Mouse (Mus musculus) urinary bladder, postnatal 25 days (tissue): Measurements from ENCODE around the gene Pgd.

Source experiments
- DNase-seq: peaks from one replicate; pipeline ENCODE4 v3.0.0; 2022; ENCODE audit warnings: low spot score

Pgd gene

GRCm38 (mm10) chr4:149166957-149167611 is 513 bp upstream of the Pgd start:
- DNase-seq, result no peak

DNA sequence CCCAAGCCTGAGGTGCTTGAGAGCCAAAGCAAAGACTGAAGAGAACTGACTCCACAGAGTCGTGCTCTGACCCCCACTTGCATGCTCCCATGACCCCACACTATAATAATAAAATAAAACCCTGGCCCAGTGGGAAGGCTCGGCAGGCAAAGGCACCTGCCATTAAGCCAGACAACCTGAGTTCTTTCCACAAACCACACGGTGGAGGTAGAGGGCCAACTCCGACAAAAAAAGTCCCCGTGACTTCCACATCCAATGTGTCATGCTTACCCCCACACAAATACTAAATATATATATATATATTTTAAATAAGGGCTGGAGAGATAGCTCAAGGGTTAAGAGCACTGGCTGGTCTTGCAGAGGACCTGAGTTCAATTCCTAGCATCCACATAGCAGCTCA is 2.4 kb downstream of the Pgd start:
- DNase-seq, result no peak

GRCm38 (mm10) chr4:149163196-149163595 is 3.4 kb downstream of the Pgd start:
- no peak for DNase-seq

DNA sequence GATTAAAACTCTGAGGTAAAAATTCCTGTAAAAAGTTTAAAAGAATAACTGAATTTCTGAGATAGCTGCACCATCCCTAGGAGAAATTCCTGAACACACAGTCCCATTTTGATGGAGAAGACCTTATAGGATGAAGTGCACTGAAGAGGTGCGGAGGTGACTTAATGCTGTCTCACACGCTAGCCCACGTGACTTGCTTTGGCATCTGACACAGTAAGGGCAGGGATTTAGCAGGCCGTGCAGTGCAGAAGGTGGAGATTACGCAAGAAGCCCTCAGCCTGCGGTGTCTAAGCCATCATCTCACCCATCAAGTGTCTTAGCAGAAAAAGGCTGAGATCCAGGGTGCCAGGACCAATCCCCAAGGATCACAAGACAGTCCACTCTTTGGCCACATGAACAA is 5.4 kb downstream of the Pgd start:
- DNase-seq, result no peak

DNA sequence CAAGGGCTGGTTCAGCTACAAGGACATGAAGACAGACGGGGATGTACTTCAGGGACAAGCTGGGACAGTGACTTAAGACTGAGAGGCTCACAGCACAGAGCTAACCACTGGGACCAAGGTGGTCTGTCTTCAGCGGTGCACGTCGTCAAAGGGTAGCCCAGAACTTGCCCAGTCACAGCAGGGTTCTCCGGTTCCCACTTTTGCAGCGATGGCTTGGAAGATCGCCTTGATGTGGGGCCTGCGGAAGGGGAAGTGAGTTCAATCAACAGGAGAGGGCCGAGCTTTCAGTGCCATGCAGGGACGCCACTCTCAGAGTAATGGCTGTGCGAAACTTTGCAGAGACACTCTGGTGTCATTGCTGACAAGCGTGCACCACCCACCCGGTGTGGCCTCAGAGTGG is 6.7 kb downstream of the Pgd start:
- no peak for DNase-seq

DNA sequence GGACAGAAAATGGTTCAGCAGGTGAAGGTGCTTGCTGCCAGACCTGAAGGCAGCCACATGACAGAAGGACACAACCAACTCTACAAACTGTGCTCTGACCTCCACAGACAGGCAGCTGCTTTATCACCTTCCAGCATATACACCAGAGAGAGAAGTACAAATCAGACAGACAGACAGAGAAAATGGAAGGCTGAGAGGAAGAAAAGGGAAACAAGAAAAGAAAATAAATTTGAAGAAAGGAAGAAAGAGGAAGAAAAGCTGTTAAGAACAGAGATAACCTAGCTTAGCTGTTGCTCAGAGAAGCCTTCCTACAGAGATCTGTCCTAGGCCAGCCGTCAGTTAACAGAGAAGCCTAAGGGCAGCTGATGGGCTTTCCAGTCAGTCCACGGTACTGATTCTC is 7.4 kb downstream of the Pgd start:
- DNase-seq, result no peak

DNA sequence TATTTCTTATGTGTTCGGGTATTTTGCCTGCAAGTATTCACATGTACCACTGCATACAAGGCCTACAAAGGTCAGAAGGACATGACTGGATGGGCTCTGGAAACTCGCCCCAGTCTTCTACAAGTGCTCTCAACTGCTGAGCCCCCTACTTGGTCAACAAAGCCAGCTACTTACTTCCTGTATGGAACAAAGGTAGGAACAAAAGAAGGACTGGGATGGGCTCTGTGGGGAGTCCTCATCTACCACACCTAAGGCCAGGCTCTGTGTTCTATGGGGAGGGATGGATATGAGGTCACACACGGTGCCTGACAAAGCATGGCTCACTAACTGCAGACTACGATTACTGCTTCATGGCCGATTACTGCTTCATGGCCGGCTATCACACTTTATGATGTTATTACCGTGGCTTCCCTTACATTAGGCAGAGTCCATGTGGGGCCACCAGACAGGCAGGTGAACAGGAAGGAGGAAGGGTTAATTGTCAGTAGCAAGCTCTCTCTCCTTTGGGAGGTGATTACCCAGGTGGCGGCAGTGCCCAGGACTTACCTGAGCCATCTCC is 9.1 kb downstream of the Pgd start:
- DNase-seq, result no peak

DNA sequence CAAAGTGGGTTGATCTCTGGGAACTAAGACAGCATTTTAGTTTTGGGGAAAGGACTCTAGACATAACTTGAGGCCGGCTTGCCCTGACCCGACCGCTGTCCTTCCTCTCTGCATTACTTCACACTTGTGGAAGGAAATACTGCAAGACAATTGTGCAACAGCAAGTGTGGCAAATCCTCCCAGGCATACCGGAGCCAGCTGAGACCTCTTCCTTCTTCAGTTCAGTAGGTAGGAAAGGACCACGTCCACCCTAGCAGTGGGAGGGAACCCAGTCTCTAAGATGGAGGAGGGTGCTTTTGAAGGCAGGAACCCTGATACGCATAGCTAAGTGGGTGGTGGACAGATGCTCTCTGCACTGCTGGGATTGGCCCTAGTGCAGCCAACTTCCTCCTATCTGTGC is 10.9 kb downstream of the Pgd start:
- no peak for DNase-seq

GRCm38 (mm10) chr4:149154859-149155258 is 11.7 kb downstream of the Pgd start:
- DNase-seq, result no peak

DNA sequence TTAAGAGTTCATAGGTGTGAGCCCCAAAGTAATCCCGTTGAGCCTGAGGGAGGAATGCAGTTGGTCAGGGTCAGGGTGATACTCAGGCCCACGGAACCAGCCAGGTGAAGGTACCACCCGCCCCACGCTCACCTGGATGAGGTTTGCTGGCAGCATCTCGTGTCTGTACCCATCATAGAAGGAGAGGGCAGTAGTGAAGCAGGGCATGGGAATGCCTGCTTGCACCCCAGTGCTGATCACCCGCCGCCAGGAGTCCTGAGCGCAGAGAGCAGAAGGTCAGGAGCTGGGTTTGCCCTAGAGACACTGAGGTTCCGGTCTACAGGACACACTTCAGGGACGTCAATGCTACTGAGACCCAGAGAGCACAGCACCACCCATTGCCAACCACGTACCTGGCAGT is 15.8 kb downstream of the Pgd start:
- DNase-seq, result no peak

DNA sequence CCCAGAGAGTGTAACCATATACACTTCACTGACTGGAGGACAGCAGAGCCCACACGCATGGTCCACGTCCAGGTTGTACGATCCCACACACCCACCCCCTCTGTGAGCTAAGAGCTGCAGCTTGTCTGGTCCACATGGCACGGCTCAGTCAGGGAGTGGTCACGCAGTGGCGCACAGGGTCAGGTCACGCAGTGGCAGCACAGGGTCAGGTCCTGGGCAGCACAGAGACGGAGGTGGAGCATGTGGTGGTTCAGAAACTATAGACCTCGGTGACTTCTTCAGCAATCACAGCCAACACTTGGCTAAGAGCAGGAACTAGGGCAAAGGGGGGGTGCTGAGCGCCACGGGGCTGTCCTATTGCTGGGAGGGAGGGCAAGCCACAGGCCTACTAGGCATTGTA is 16.3 kb downstream of the Pgd start:
- no peak for DNase-seq

DNA sequence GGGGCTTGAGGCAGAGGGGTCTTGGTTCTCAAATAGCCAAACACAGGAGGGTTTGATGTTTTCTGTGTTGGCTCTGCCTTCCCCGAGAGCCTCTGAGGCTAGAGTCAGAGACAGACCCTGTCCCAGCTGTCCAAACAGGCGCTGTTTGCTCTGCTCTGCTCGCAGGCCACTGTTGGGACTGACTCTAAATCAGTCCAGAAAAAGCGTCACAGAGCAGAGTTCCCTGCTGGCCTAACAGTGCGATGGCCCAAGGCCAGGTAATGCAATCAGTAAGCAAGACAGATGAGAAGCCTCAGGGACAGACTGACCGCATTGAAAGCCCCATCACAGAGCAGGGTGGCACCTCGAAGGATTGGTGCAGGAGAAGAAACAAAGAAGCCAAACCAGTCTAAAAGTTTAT is 17.0 kb downstream of the Pgd start:
- DNase-seq, result no peak

DNA sequence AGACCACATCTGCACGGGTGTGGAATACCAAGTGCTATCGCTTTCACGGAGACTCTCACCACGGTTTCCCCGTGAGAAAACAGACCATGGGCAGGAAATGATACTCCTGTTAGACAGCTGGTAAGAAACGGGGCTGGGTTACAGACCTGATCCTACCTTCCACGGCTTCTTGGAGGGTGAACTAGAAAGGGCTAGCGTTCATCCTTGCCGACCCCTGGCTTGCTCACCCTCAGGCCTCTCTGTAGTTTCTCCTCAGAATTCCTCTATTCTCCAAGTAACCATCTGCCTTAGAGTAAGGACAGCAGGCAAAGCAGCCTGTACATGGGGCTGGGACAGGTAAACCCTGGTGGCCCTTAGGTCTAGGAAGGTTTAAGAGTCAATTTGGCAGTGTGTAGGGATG is 17.4 kb downstream of the Pgd start:
- no peak for DNase-seq

- DNase-seq, result no peak
These were observed 18.5 kb downstream of the Pgd start for GRCm38 (mm10) chr4:149148084-149148483.

DNA sequence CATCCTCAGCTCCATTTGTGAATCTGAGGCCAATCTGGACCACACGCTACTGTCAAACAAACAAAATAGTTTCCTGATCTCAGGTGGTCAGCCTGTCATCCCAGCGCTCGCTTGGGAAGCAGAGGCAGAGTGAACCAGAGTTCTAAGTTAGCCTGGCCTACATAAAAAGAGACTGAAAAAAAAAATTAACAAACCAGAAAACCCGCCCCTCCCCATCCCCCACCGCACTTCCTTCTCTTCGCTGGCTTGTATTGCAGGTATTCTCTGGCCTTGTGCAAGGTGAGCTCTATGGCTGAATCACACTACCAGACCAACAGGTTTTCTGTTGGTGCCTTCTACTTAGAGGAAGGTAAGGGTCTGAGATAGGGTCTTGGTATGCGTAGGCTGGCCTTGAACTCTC is 19.0 kb downstream of the Pgd start:
- DNase-seq, result no peak

- no peak for DNase-seq
These were observed 21.4 kb downstream of the Pgd start for GRCm38 (mm10) chr4:149145151-149145550.

DNA sequence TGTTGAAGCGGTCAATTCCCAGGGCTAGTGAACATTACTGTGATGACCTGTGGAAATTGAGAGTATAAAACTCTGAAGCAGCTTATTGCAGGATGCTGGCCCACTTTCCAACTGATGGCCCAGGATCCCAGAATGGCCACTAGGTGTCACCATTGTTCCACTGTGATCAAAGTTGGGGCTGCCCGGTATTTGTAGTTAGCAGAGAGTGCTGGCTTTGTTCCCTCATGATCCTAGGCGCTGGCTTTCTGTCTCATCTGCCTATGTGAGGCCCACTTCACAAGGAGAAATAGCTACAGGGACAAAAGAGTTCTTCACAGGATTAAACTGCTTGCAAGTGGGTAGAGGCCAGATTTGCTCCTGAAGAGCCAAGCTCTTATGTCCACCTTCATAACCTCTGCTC is 22.1 kb downstream of the Pgd start:
- peak; percentile 69 for DNase-seq

DNA sequence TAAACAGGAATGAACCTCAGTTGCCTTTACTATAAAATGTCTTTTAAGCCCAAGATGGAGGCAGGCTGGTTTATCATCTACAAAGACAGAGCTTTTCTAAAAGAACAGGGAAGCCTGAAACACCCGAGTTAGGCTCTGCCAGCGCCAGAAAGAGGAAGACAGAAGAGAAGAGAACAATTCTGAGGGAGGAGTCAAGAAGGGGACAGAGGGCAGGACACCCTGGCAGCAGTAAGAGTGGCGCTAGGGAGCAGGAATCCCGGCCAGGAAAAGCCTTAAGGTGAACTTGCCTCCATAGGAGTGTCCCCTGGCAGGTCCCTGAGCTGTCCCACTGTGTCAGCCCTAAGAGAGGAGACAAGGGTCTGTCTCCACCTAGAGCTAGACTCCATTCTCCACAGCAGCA is 23.0 kb downstream of the Pgd start:
- no peak for DNase-seq

DNA sequence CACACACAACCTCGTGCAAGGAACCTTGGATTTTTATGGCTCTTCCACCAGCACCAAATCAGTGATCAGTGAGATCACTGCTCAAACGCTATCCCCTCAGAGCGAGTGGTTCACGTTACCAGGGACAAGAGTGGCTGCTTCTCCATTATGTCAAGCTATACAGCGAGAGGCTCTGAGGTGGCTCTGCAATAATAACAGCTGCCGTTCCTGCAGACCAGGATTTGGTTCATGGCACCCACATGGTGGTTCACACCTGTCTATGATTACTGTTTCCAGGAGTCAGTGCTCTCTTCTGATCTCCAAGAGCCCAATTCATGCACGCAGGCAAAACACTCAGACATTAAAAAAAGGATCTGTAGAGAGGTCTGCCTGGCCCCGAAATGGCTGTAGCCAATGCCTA is 28.1 kb downstream of the Pgd start:
- DNase-seq, result no peak

GRCm38 (mm10) chr4:149136982-149137770 is 29.4 kb downstream of the Pgd start, which contains the start of gene Cenps:
Cenps (minus strand) TSS chr4:149137629.
- DNase-seq, result peak; percentile 93

DNA sequence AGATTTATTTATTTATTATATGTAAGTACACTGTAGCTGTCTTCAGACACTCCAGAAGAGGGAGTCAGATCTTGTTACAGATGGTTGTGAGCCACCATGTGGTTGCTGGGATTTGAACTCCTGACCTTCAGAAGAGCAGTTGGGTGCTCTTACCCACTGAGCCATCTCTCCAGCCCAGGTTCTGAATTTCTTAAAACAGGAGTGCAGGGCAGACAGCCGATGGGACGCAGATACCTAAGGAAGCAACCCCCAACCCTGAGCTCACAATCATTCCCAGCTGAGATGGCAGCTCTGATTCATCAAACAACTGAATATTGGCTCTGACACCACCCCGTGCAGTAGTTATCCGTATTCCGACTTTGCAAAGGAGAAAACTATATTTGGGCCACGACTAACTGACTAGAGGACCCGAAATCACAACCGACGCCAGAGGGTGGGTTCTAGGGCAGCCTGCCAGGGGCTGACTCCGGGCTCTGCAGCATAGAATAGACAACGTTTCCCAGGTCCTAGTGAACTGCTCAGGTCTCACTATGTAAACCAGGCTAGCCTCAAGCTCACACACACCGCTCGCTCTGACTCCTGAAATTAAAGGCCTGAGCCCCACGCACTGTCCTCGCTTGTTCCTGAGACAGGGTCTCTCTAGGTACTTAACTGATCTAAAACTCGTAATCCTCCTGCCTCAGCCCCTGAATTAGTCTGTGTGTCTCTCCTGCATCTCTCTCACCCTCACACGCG is 30.3 kb downstream of the Pgd start:
- no peak for DNase-seq

DNA sequence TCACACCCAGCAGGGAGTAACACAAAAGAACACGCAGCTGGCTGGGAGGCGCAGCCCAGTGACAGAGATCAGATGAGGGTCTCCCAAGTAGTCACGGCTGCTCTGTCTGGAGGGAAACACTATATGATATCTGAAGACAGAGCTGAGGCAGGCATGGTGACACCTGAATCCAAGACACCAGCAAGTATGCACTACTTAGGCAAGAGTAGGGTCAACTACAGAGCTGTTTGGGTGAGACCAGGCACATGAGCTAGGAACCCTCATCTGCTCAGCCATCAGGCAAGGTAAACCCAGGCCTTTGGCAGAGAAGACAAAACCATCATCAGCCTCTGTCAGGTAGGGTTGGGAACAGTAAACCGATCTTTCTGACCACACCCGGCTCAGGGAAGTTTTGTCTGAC is 33.2 kb downstream of the Pgd start:
- DNase-seq, result no peak
